Mouse (Mus musculus) left cerebral cortex, adult 9 months (tissue): Measurements from ENCODE around the gene Edem3.

ENCODE experiments used
- DNase-seq, 2 experiments: peaks; one replicate each; pipeline ENCODE4 v3.0.0; 2022; ENCODE audit warnings: low spot score in 2 of 2

Edem3 gene

DNA sequence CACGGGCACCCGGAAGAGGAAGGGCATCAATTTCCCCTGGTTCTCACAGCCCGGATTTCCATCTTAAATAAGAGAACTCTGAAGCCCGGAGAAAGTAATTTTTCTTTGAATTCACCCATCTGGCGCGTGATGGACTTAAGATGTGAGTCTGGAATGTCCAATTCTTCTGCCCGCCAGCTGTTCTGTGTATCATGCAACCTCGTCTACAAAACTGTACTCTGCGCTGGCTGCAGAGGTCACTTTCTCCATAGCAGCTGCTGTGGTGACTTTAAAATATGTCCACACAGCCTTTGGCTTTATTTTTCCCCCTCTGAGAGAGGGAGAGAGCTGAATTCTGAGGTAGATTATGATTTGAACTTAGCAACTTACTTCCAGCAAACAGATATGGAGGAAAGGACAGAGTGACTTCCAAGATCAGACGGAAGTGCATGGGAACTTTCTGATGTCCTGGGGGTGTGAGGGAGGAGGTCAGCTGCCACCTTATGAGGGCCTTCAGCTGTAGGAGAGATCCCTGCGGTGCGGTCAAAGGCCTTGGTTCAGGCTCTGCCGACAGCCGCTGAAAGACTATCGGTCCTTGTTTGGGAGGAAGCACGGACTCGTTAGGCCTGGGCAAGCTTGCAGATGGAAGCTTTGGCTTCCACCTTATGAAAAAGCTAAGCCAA is 108.1 kb downstream of the Edem3 start:
- no peak for DNase-seq

DNA sequence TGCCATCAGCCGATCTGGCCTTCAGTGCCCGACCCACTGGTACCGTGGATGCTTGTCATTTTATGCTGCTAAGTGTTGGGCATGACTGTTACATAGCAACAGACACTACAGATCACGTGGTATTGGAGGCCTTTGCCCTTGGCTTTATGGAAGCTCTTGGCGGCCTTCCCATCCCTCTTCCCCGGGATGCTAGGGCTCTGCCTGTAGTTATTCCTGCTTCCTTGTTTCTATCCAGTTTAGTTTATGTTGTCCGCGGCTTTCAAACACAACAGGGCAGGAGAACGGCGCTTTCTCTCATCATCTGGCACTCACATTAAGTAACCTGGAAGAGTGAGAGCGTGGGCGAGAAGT is 108.6 kb downstream of the Edem3 start:
- DNase-seq, result no peak

- DNase-seq, result no peak
These were observed 109.2 kb downstream of the Edem3 start for GRCm38 (mm10) chr1:151864326-151864725.
